Mouse (Mus musculus) retina, embryonic 14.5 days (tissue): ENCODE data around the gene Aak1.

Experiments used
- DNase-seq: peaks from one replicate; pipeline ENCODE4 v3.0.0-alpha.2; 2015; ENCODE audit warnings: low spot score

Aak1 gene

GRCm38 (mm10) chr6:86886803-86887202 lies 37.5 kb downstream of the Aak1 start:
- no peak for DNase-seq

DNA sequence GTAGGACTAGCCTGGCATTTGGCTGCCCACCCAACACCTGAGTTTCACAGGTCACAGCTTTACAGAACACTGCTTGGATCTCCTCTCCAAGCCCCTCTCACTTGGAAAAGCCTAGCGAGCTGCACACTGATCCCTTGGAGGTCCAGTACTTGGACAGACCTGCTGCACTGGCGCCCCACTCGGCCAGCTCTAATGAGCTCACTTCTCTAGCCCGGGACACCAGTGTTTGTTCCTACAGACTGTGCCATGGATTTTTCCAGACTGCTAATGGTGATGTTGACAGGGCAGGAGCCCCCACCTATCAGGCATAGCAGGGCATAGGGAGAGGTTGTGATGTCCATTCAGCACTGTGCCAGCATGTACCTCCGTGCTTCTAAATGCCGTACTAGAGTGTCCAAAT lies 48.2 kb downstream of the Aak1 start:
- no peak for DNase-seq

GRCm38 (mm10) chr6:86899053-86899452 lies 49.7 kb downstream of the Aak1 start:
- no peak for DNase-seq

DNA sequence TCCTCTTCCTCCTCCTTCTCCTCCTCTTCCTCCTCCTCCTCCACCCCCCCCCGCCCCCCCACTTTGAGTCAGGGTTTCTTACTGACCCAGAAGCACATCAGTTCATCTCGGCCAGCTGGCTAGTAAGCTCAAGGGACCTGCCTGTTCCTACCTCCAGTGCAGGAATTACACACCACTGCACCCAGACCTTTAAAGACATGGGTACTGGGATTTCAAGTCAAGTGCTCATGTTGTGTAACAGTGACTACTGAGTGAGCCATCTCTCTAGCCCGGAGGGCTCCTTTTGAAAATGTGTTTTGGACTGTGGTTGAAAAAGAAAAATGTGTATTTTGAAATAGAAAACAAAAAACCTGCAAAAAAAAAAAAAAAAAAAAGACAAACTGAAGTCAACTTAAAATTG lies 50.6 kb downstream of the Aak1 start:
- no peak for DNase-seq

- no peak for DNase-seq
Measured at GRCm38 (mm10) chr6:86900546-86900945, 51.2 kb downstream of the Aak1 start.

DNA sequence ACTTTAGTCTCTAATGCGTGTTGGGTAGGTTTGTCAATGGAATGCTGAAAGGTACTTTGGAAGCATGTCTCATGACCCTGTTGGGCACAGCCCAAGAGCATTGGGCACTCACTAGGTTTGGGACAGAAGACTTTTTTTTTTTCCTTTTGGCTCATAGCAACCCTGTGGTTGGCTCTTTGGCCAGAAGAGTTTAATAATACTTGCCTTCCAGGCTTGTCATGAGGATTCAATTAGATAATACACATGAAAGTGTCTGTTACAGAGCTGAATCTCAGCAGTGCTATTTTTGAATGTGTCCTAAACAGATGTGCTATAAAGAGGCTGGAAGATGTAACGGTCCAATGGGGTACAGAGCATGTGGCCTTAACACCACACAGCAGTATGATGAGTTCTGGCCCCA lies 56.2 kb downstream of the Aak1 start:
- DNase-seq: no peak

- no peak for DNase-seq
Measured at GRCm38 (mm10) chr6:86907191-86907590, 57.9 kb downstream of the Aak1 start.

DNA sequence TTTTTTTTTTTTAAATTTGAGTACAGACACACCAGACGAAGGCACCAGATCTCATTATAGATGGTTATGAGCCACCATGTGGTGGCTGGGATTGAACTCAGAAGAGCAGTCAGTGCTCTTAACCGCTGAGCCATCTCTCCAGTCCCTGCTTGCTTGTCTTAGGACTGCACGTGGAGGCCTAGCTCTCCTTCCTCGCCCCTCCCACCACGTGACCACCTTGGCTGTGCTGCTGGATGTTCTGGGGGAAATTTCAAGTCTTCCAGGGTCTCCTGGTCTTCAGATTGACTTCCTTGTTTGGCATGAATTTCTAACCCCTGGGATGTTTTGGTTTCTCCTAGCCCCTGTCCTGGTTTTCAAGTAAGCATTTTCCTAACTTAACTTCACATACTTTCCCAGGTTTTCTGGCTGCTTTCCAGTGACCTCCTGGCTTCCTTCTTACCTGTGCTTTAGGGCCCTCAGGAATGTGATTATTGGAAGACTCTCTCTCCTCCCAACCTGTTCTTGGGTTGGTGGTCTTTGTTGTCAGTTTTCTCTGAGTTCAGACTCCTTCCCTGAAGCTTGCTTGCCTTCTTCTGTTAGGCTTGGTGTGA lies 59.3 kb downstream of the Aak1 start:
- no peak for DNase-seq

DNA sequence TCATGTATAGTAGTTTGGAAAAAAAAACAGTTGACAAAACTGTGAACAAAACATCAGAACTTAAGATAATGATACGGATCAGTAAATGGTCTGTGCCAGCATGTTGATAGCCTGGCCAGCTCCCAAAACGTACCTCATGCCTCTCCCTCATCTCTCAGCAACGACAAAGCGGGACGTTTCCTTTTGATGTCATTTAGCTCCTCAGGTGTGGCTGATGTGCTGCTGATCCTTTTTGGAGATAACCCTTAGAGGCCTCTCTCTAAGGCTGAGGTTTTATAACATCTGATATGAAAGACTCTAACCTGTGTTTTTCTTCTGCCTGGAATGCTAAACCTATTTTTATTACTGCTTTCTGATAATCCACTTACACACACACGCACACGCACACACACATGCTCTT lies 60.6 kb downstream of the Aak1 start:
- DNase-seq: no peak

DNA sequence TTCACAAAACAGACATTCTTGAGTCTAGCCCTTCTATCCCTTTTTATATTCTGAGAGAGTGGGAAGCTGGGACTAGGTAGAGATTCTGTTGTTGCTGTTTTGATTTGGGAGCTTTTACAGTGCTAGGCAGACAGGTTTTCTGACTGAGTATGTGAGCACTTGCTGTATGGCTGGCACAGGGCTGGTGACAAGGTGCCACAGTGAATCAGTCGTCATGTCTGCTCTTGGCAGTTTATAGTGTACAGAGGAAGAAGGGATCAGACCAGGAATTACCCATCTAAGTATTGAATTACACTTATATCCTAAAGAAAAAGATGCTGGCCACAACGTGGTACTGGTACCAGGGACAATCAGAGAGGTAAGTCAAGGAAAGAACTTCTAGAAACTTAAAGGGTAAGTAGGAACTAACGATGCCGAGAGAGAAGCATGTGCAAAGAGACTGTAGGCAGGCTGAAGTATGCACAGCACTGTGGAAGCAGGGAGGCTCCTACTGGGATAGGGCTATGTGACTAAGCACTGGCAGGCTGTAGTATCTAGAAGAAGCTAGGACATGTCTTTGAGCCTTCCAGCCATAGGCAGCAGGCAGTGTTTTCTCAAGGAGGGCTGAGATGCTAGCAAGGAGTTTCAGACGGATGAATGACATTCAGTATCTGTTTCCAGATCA lies 67.0 kb downstream of the Aak1 start:
- no peak for DNase-seq

DNA sequence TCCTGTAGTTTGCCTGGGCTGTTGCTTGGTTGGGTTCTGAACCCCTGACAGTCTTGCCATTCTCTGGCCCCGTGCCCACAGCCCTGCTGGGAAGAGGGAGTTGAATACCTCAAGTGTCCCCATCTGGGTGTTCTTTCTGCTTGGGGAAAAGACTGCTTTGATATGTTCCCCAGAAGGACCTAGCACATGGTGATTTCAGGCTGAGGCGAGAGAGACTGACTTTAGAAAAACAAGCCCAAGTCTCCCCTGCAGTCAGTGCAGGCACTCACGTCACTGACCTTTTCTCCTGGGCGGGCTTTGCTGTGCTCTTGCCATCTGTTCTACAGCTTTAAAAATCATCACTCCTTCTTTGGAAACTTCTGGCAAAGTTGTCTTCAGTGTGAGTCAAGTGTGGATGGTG lies 67.9 kb downstream of the Aak1 start:
- DNase-seq: no peak

- no peak for DNase-seq
Measured at GRCm38 (mm10) chr6:86918058-86918835, 68.9 kb downstream of the Aak1 start.

GRCm38 (mm10) chr6:86921880-86922279 lies 72.6 kb downstream of the Aak1 start:
- peak; percentile 76 for DNase-seq

GRCm38 (mm10) chr6:86924746-86925145 lies 75.4 kb downstream of the Aak1 start:
- no peak for DNase-seq

- DNase-seq: no peak
Measured at GRCm38 (mm10) chr6:86934541-86934940, 85.2 kb downstream of the Aak1 start.

GRCm38 (mm10) chr6:86939797-86940196 lies 90.5 kb downstream of the Aak1 start:
- no peak for DNase-seq

- no peak for DNase-seq
Measured at GRCm38 (mm10) chr6:86940966-86941365, 91.6 kb downstream of the Aak1 start.

DNA sequence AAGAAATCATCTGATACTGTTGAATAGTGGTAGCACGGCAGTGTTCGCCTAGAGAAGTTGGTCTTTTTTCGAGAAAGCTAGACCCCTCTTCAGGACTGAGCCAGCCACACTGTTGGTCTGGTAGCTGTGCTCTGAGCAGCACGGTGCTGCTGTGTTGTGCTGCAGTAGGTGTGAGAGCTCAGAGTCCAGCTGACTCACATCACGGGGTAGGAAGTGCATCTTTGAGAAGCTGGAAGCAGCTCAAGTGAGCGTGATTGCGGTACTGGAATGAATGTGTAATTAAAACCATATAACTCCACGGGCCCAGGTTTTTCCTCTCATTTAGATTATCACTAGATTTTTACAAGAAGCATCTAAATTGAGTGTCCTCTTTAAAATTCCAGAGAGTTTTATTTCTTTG lies 97.8 kb downstream of the Aak1 start:
- DNase-seq: no peak

GRCm38 (mm10) chr6:86948746-86949145 lies 99.4 kb downstream of the Aak1 start:
- no peak for DNase-seq

- no peak for DNase-seq
Measured at GRCm38 (mm10) chr6:86950141-86950540, 100.8 kb downstream of the Aak1 start.

DNA sequence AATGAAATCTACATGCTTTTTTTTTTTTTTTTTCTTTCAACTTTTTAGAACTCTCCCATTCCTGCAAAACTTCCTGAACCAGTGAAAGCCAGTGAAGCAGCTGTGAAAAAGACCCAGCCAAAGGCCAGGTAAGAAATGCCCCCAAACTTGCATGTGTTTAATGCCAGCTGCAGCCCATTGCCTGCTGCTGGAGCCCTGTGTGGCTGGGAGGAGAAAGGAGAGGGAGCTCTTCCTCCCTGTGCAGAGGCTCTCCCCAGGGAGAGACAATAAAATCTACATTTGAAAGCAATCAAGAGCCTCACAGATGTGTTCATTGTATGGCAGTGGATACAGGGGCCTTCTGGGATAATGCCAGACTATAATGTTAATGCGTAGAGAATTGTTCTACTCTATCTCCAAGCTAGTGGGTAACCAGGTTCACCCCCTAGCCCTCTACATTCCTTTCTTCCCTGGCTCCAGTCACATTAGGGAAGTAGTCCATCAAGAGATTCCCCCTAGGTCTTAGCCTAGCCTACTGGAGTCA lies 101.5 kb downstream of the Aak1 start:
- no peak for DNase-seq

DNA sequence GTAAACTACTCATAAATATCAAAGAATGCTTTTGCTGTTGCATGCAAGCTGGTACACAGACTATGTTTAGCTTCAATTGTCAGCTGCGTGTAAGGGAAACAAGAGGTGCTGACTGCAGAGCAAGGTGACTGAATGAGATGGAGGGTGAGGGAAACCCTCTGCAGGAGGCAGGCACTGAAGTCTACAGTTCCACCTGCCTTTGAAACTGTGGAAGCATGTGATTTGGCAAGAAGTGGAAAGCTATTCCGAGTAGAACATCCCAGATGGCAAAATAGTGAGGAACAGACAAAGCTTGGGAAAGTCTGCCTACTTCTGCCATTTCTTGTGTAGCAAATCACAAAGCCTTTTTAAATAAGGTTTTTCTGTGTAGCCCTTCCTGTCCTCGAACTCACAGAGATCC lies 106.4 kb downstream of the Aak1 start:
- DNase-seq: no peak

GRCm38 (mm10) chr6:86956206-86956605 lies 106.9 kb downstream of the Aak1 start:
- DNase-seq: no peak
